Mouse (Mus musculus) heart, embryonic 13.5 days (tissue): Measurements from ENCODE around the gene Iqcf3. TPM values are rescaled to one million over a fixed set of nuclear protein-coding genes. Genes with fewer than 3 reads are reported as not detected.

Experiments used
- ATAC-seq: fragments of 200-750 bp; cut with Nextera tagmentation; 2 replicates; pipeline ENCODE4 v1.8.0; 2017; ENCODE audit warnings: moderate TSS enrichment; ENCODE audit not compliant: insufficient number of reproducible peaks, low FRiP score, low TSS enrichment; ENCODE audit errors: extremely low read depth
- H3K27ac ChIP-seq: fragments of 300-500 bp; sonication (generic); replicated peaks from 2 replicates; pipeline ENCODE4 v1.5.1; 2015; ENCODE audit warnings: moderate library complexity, mild to moderate bottlenecking, inconsistent platforms
- H3K27me3 ChIP-seq: fragments of 300-500 bp; sonication (generic); replicated peaks from 2 replicates; pipeline ENCODE4 v1.6.1; 2015; ENCODE audit warnings: mild to moderate bottlenecking, inconsistent platforms
- H3K36me3 ChIP-seq: fragments of 300-500 bp; sonication (generic); 2 replicates; pipeline ENCODE4 v1.6.1; 2015; ENCODE audit warnings: mild to moderate bottlenecking, inconsistent platforms
- H3K4me1 ChIP-seq: fragments of 300-500 bp; sonication (generic); 2 replicates; pipeline ENCODE4 v1.6.1; 2015; ENCODE audit warnings: inconsistent platforms
- H3K4me2 ChIP-seq: fragments of 300-500 bp; sonication (generic); 2 replicates; pipeline ENCODE4 v1.6.1; 2015; ENCODE audit warnings: inconsistent platforms, mild to moderate bottlenecking, moderate library complexity
- H3K4me3 ChIP-seq: fragments of 300-500 bp; sonication (generic); 2 replicates; pipeline ENCODE4 v1.5.1; 2015; ENCODE audit warnings: moderate library complexity, mild to moderate bottlenecking, inconsistent platforms
- H3K9ac ChIP-seq: fragments of 300-500 bp; sonication (generic); 2 replicates; pipeline ENCODE4 v1.6.1; 2015; ENCODE audit warnings: inconsistent platforms, mild to moderate bottlenecking, moderate library complexity
- H3K9me3 ChIP-seq: fragments of 300-500 bp; sonication (generic); 2 replicates; pipeline ENCODE4 v1.6.1; 2016; ENCODE audit warnings: inconsistent platforms
- WGBS: fragments of 180-500 bp; shearing (Covaris S2); methylation state at CpG from one replicate; pipeline ENCODE4 v1.1.7; 2015; ENCODE audit warnings: mixed read lengths; 5-methylcytosine and 5-hydroxymethylcytosine counted together
- polyA plus RNA-seq: library from polyadenylated mRNA; unstranded; fragments of >200 nt; fragmentation: Nextera tagmentation; extraction: Ambion mirVana; gene quantifications from 2 replicates; pipeline ENCODE4 v1.2.1, GENCODE M21; 2015

Gene Iqcf3
- polyA plus RNA-seq, 1 experiment from 2014 or later, result not detected

DNA sequence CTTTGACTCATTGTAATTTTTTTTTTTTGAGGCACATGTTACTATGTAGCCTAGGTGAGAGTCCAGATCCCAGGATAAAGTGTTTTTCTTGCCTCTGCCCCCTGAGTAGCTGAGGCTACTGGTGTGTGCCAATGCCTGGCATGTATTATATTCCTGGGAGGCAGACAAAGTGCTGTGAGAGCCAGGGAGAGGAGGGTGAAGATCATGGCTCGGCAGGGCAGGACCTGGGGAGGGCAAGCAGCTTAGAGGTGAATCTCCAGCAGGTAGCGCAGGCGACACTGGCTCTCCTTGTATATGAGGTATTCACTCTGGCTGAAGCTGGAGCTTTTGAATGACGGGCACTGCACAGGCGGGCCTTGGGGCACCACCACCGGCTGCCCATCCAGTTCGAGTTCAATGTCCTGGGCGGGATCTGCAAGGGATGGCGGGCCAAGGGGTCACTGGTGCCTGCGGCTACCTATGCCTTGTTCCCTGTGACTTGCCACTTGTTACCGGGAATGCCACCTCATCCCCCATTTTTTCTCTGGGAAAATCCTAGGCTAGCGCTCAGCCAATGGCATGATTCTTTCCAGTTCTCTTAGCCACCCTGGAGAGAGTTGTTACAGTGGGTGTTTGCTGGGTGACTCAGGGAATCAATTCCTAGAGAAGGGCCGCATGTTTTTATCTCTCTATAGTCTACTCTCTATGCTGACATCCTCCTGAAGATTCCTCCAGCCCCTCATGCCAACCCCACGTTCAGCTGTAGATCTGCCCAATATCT is 90.3 kb downstream of the Iqcf3 start:
- ATAC-seq, result no peak
- H3K9ac ChIP-seq, result peak overlapping the region; percentile 45
- WGBS, result 63% methylated on average over 14 of the region's 14 CpGs

GRCm38 (mm10) chr9:106469776-106470175 is 91.7 kb downstream of the Iqcf3 start:
- Histone ChIP-seq H3K9me3 (no peaks in the 10 kb centered on the region), H3K9ac (no peak overlapping the region), H3K36me3 (no peaks in the 10 kb centered on the region), H3K27ac (no peak overlapping the region), H3K27me3 (peaks cover 15% of the 10 kb centered on the region), H3K4me3 (no peak overlapping the region), H3K4me1 (peaks cover 34% of the 10 kb centered on the region), H3K4me2 (no peak overlapping the region)
- WGBS, result 59% methylated on average over 9 of the region's 9 CpGs
- no peak for ATAC-seq

More for the DNA sequence above, 90.3 kb downstream of the Iqcf3 start:
- peak overlapping the region; percentile 57 for H3K4me2 ChIP-seq
- H3K4me3 ChIP-seq, result no peak overlapping the region
- peaks cover 37% of the 10 kb centered on the region for H3K4me1 ChIP-seq
- H3K9me3 ChIP-seq, result no peaks in the 10 kb centered on the region
- H3K27me3 ChIP-seq, result peaks cover 6% of the 10 kb centered on the region
- H3K27ac ChIP-seq, result no peak overlapping the region
- H3K36me3 ChIP-seq, result no peaks in the 10 kb centered on the region

DNA sequence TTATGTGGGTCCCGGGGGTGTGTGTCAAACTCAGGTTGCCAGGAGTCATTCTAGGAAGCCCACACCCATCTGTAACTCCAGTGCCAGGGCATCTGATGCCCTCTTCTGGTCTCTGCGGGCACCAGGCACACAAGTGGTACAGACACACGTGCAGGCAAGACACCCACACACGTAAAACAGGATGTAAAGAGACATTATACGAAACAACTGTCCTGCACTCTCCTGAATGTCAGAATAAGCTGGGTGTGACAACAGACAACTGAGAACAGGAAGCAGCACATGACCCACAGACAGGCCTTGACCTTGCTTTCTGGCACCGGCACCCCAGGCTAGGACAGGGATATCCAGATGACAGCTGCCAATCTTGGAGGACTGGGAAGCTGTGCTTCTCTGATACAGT is 92.1 kb downstream of the Iqcf3 start:
- no peaks in the 10 kb centered on the region for H3K9me3 ChIP-seq
- no peak overlapping the region for H3K9ac ChIP-seq
- H3K36me3 ChIP-seq, result no peaks in the 10 kb centered on the region; the same call in 1 of the 2 replicates
- H3K27ac ChIP-seq, result no peak overlapping the region
- ATAC-seq, result no peak
- H3K4me2 ChIP-seq, result no peak overlapping the region
- peaks cover 34% of the 10 kb centered on the region for H3K4me1 ChIP-seq
- peaks cover 15% of the 10 kb centered on the region for H3K27me3 ChIP-seq
- WGBS, result 65% methylated on average over 6 of the region's 6 CpGs
- H3K4me3 ChIP-seq, result no peak overlapping the region

- no peak overlapping the region for H3K4me2 ChIP-seq
- H3K9me3 ChIP-seq, result no peaks in the 10 kb centered on the region
- peaks cover 21% of the 10 kb centered on the region for H3K27me3 ChIP-seq
- no peak for ATAC-seq
- no peak overlapping the region for H3K4me3 ChIP-seq
- H3K9ac ChIP-seq, result no peak overlapping the region
- peaks cover 14% of the 10 kb centered on the region for H3K36me3 ChIP-seq
- WGBS, result 86% methylated on average over 7 of the region's 7 CpGs
- H3K4me1 ChIP-seq, result peaks cover 32% of the 10 kb centered on the region
- no peak overlapping the region for H3K27ac ChIP-seq
Observed at GRCm38 (mm10) chr9:106467746-106468145, 93.7 kb downstream of the Iqcf3 start.

GRCm38 (mm10) chr9:106466721-106467120 is 94.7 kb downstream of the Iqcf3 start:
- ATAC-seq, result no peak

DNA sequence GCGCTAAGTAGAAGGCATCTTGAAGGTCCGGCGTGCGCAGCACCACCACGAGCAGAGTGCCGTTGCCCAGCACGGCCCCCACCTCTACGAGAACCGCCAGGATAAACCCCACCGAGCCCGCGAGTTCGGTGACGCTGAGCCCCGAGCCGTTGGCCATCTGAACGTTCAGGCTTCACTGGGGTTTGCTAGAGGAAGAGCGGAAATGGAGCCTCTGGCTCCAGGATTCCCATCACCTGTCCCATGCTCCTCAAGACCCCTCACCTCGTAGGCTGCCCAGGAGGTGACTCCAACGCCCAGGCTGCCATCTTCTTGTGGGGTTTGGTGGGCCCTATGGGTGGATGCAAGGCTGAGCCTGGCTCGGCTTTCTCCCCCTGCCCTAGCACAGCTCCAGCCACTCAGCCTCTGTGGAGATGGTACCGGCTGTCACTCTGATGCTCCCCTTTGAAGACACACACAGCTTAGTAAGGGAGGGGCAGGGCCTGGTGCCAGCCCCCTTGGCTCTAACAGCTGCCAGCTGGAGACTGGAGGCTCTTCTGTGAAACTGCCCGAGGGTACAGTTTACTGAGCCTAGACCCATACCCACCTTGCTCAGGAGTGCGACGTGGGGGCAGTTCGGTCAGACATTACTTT is 95.7 kb downstream of the Iqcf3 start, which contains the start of gene Gpr62:
Gpr62 (minus strand) TSS at position 368 of the 630 bp plus-strand sequence.
- peaks cover 18% of the 10 kb centered on the region for H3K4me1 ChIP-seq
- peak within 1 kb of the TSS; percentile 98 for H3K4me2 ChIP-seq
- H3K36me3 ChIP-seq, result peaks cover 33% of the 10 kb centered on the region
- WGBS, result 33% methylated on average over 26 of the region's 26 CpGs
- H3K9me3 ChIP-seq, result no peaks in the 10 kb centered on the region
- peak within 1 kb of the TSS; percentile 84 for H3K9ac ChIP-seq
- no peak for ATAC-seq
- peak within 1 kb of the TSS; percentile 46 for H3K27ac ChIP-seq
- peaks cover 21% of the 10 kb centered on the region for H3K27me3 ChIP-seq
- H3K4me3 ChIP-seq, result peak within 1 kb of the TSS; percentile 65

More at GRCm38 (mm10) chr9:106466721-106467120, 94.7 kb downstream of the Iqcf3 start:
- Histone ChIP-seq H3K9me3 (no peaks in the 10 kb centered on the region), H3K27me3 (peaks cover 21% of the 10 kb centered on the region), H3K27ac (no peak overlapping the region), H3K4me1 (peaks cover 22% of the 10 kb centered on the region), H3K36me3 (peaks cover 24% of the 10 kb centered on the region), H3K4me2 (no peak overlapping the region), H3K9ac (no peak overlapping the region), H3K4me3 (no peak overlapping the region)
- 77% methylated on average over 6 of the region's 6 CpGs for WGBS

DNA sequence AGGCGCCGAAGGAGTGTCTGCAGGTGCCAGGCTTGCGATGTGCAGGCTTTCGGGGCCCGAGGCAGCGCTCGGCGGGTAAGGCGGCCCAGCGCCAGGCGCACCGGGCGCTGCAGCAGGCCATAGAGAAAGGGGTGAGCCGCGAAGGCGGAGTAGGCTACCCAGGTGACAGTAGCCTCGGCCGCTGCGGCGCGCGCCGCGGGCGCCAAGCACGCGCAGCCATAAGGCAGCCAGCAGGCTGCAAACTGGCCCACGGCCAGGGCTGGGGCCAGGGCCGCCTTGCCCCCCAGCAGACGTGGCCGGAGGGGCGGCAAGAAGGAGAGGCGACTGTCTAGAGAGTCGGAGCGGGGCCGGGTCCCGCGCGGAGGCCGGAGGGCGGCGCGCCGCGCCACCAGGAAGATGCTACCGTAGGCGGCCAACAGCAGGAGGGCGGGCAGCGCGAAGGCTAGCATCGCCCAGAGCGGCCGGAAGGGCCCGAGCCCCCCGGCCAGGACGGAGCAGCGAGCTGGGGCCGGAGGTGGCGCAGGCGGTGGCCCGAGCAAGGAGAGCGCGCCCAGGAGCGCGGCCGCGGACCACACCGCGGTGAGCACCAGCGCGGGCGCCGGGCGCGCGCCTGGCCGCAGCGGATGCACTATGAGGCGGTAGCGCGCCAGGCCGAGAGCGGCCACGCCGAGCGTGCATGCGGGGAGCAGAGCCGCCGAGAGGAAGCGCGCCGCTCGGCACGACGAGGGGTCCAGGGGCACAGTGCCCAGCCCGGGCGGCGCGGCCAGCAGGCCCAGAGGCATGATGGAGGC is 96.5 kb downstream of the Iqcf3 start:
- peaks cover 41% of the 10 kb centered on the region for H3K36me3 ChIP-seq
- no peaks in the 10 kb centered on the region for H3K9me3 ChIP-seq
- peak; percentile 23; the same call in 1 of the 2 replicates for ATAC-seq
- 2% methylated on average over 99 of the region's 99 CpGs for WGBS
- H3K4me1 ChIP-seq, result peaks cover 18% of the 10 kb centered on the region
- H3K27ac ChIP-seq, result peak overlapping the region; percentile 46
- peak overlapping the region; percentile 84 for H3K9ac ChIP-seq
- H3K27me3 ChIP-seq, result peaks cover 21% of the 10 kb centered on the region
- H3K4me3 ChIP-seq, result peak overlapping the region; percentile 65
- peak overlapping the region; percentile 98 for H3K4me2 ChIP-seq

DNA sequence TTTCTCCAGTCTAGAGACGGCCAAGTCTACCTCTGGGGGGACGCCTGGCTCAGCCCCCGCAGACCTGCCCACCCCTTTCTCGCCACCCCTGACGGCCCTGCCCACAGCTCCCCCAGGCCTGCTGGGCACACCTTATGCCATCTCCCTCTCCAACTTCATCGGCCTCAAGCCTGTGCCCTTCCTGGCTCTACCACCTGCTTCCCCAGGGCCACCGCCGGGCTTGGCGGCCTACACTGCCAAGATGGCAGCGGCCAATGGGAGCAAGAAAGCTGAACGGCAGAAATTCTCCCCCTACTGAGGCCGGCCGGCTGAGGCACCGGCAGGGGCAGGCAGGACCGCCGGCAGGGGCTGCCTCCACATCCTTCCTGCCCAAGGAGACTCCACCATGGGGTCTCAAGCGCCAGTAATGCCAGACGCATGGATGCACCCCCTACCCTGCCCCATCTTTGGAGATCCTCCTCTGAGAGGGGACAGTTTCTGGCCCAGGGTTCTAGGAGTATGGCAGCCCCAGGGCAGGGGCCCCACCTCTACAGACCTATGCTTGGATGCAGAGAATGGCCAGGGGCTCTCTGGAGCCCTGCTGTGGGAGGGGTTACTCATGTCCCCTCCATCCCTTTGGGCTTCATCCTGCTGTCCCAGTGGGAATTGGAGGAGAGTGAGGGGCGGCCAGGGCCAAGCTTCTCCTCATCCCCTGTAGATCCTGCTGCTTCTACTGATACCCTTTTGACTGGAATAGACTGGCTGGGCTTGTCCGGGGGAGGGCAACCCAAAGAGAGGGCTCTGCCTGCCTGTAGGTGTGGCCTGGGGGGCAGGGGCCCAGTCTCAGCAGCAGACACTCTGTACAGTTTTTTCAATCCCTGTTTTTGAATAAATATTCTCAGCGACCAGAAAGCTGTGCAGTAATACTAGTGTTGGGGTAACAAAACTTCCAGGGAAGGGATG is 98.0 kb downstream of the Iqcf3 start:
- Histone ChIP-seq H3K9ac (no peak overlapping the region), H3K27ac (no peak overlapping the region), H3K4me3 (no peak overlapping the region), H3K9me3 (no peaks in the 10 kb centered on the region), H3K27me3 (peaks cover 21% of the 10 kb centered on the region), H3K4me1 (peaks cover 28% of the 10 kb centered on the region), H3K4me2 (no peak overlapping the region), H3K36me3 (peaks cover 46% of the 10 kb centered on the region)
- no peak for ATAC-seq
- WGBS, result 81% methylated on average over 21 of the region's 21 CpGs

- H3K36me3 ChIP-seq, result peaks cover 53% of the 10 kb centered on the region
- H3K27ac ChIP-seq, result no peak overlapping the region
- H3K9ac ChIP-seq, result no peak overlapping the region
- WGBS, result 85% methylated on average over 12 of the region's 12 CpGs
- no peaks in the 10 kb centered on the region for H3K9me3 ChIP-seq
- H3K4me2 ChIP-seq, result no peak overlapping the region
- H3K27me3 ChIP-seq, result peaks cover 21% of the 10 kb centered on the region
- H3K4me3 ChIP-seq, result no peak overlapping the region
- ATAC-seq, result no peak
- H3K4me1 ChIP-seq, result peaks cover 37% of the 10 kb centered on the region
Observed at GRCm38 (mm10) chr9:106462430-106462800, 99.0 kb downstream of the Iqcf3 start.

- H3K27me3 ChIP-seq, result peaks cover 21% of the 10 kb centered on the region
- 79% methylated on average over 16 of the region's 16 CpGs for WGBS
- H3K36me3 ChIP-seq, result peaks cover 53% of the 10 kb centered on the region
- no peak overlapping the region for H3K4me3 ChIP-seq
- ATAC-seq, result no peak
- peaks cover 43% of the 10 kb centered on the region for H3K4me1 ChIP-seq
- no peak overlapping the region for H3K4me2 ChIP-seq
- no peaks in the 10 kb centered on the region for H3K9me3 ChIP-seq
- no peak overlapping the region for H3K27ac ChIP-seq
- no peak overlapping the region for H3K9ac ChIP-seq
Observed at GRCm38 (mm10) chr9:106461641-106462429, 99.6 kb downstream of the Iqcf3 start.
